Mouse (Mus musculus) olfactory bulb, adult 2 months (tissue): ENCODE measurements around the gene Tpk1. TPM values are rescaled to one million over a fixed set of nuclear protein-coding genes. Genes with fewer than 3 reads are reported as not detected.

Source experiments
- H3K27ac ChIP-seq: fragments of 200-500 bp; 2 replicates; pipeline ENCODE4 v1.5.1; 2012; ENCODE audit warnings: low read depth, low read length; ENCODE audit not compliant: insufficient read depth
- H3K4me1 ChIP-seq: fragments of 200-500 bp; 2 replicates; pipeline ENCODE4 v1.6.1; 2012; ENCODE audit warnings: low read length; ENCODE audit not compliant: control insufficient read depth, insufficient read depth
- H3K4me3 ChIP-seq: fragments of 200-500 bp; 2 replicates; pipeline ENCODE4 v1.5.1; 2012; ENCODE audit warnings: mild to moderate bottlenecking, low read depth, low read length, moderate library complexity; ENCODE audit not compliant: insufficient read depth
- CTCF ChIP-seq: fragments of 200-500 bp; IDR thresholded peaks from 2 replicates; pipeline ENCODE4 v1.5.1; 2012; ENCODE audit warnings: low read depth, mild to moderate bottlenecking, low read length, moderate library complexity; ENCODE audit not compliant: insufficient read depth
- POLR2A ChIP-seq: fragments of 200-500 bp; IDR thresholded peaks from 2 replicates; pipeline ENCODE4 v1.6.1; 2012; ENCODE audit warnings: mild to moderate bottlenecking, low read depth, low read length, moderate library complexity; ENCODE audit not compliant: insufficient read depth
- whole genome bisulfite sequencing: fragments of 180-500 bp; shearing (Covaris S2); methylation state at CpG from one replicate; pipeline ENCODE4 v1.1.7; 2018; 5-methylcytosine and 5-hydroxymethylcytosine counted together
- polyA plus RNA-seq: library from polyadenylated mRNA; stranded (reverse); fragments of >200 nt; gene quantifications from 2 replicates; pipeline ENCODE4 v1.2.4, GENCODE M21; 2012; ENCODE audit warnings: low replicate concordance; ENCODE audit not compliant: missing spikeins, insufficient read depth, insufficient read length

Gene Tpk1
- polyA plus RNA-seq, result not detected in 2 replicates

- Histone ChIP-seq H3K4me3 (peak within 1 kb of the TSS; percentile 63), H3K27ac (peak within 1 kb of the TSS; percentile 95), H3K4me1 (no peaks in the 10 kb centered on the region)
- under 1% methylated on average over 63 of the region's 63 CpGs for WGBS
- no peak for TF ChIP-seq CTCF
- peak; percentile 89 for TF ChIP-seq POLR2A
Measured at GRCm38 (mm10) chr6:43665677-43666546, at the start of gene Tpk1. Gene Tpk1, minus strand, starts transcription at chr6:43666278.

GRCm38 (mm10) chr6:43702810-43703614 lies 36.9 kb upstream of the Tpk1 start:
- WGBS, result 86% methylated on average over 6 of the region's 6 CpGs
- TF ChIP-seq POLR2A (no peak), CTCF (no peak)
- no peak overlapping the region for H3K4me3 ChIP-seq
- no peak overlapping the region for H3K27ac ChIP-seq
- no peaks in the 10 kb centered on the region for H3K4me1 ChIP-seq

GRCm38 (mm10) chr6:43691863-43692262 lies 25.8 kb upstream of the Tpk1 start:
- Histone ChIP-seq H3K4me3 (no peak overlapping the region), H3K4me1 (no peaks in the 10 kb centered on the region), H3K27ac (no peak overlapping the region)
- WGBS, result 82% methylated on average over 1 of the region's 1 CpGs
- TF ChIP-seq POLR2A, result no peak
- TF ChIP-seq CTCF, result no peak

GRCm38 (mm10) chr6:43685985-43686384 lies 19.9 kb upstream of the Tpk1 start:
- no peak for TF ChIP-seq POLR2A
- no peak for TF ChIP-seq CTCF
- WGBS, result 48% methylated on average over 2 of the region's 2 CpGs
- Histone ChIP-seq H3K4me3 (no peak overlapping the region), H3K4me1 (no peaks in the 10 kb centered on the region), H3K27ac (no peak overlapping the region)

GRCm38 (mm10) chr6:43682535-43682934 lies 16.5 kb upstream of the Tpk1 start:
- Histone ChIP-seq H3K27ac (no peak overlapping the region), H3K4me3 (no peak overlapping the region), H3K4me1 (no peaks in the 10 kb centered on the region)
- no peak for TF ChIP-seq POLR2A
- TF ChIP-seq CTCF, result no peak
- 73% methylated on average over 2 of the region's 2 CpGs for WGBS

- WGBS, result 96% methylated on average over 2 of the region's 2 CpGs
- no peaks in the 10 kb centered on the region for H3K4me1 ChIP-seq
- H3K27ac ChIP-seq, result no peak overlapping the region
- no peak for TF ChIP-seq POLR2A
- no peak for TF ChIP-seq CTCF
- no peak overlapping the region for H3K4me3 ChIP-seq
Measured at GRCm38 (mm10) chr6:43678689-43679212, 12.7 kb upstream of the Tpk1 start.

GRCm38 (mm10) chr6:43677566-43677965 lies 11.5 kb upstream of the Tpk1 start:
- no peak overlapping the region for H3K27ac ChIP-seq
- 92% methylated on average over 3 of the region's 3 CpGs for WGBS
- TF ChIP-seq CTCF, result no peak
- TF ChIP-seq POLR2A, result no peak
- H3K4me1 ChIP-seq, result no peaks in the 10 kb centered on the region
- no peak overlapping the region for H3K4me3 ChIP-seq

- no peaks in the 10 kb centered on the region for H3K4me1 ChIP-seq
- H3K27ac ChIP-seq, result no peak overlapping the region
- H3K4me3 ChIP-seq, result no peak overlapping the region
- TF ChIP-seq CTCF, result no peak
- no peak for TF ChIP-seq POLR2A
- 62% methylated on average over 3 of the region's 3 CpGs for WGBS
Measured at GRCm38 (mm10) chr6:43676139-43676538, 10.1 kb upstream of the Tpk1 start.
